Mouse (Mus musculus): Measurements from ENCODE around the gene Thumpd3. TPM values are rescaled to one million over a fixed set of nuclear protein-coding genes. Genes with fewer than 3 reads are reported as not detected.

Gene Thumpd3
- polyA plus RNA-seq, 1 experiment from 2014 or later: 51.4 TPM

- Histone ChIP-seq H3K4me1 (ENCODE audit: control insufficient read depth, insufficient read depth, low read length) (no peaks in the 10 kb centered on the region), H3K9ac (ENCODE audit: low read depth, low read length) (no peak overlapping the region), H3K27ac (ENCODE audit: low read length) (no peak overlapping the region), H3K9me3 (replicated peaks; ENCODE audit: control insufficient read depth, low read length, poor library complexity, severe bottlenecking) (no peaks in the 10 kb centered on the region), H3K36me3 (ENCODE audit: control insufficient read depth, insufficient read depth, low read length) (no peaks in the 10 kb centered on the region), H3K4me2 (ENCODE audit: low read length) (no peak overlapping the region), H3K4me3 (ENCODE audit: low read depth, low read length) (no peak overlapping the region), H3K27me3 (ENCODE audit: control insufficient read depth, insufficient read depth, low read depth, low read length) (no peaks in the 10 kb centered on the region)
- ATAC-seq: no peak
- WGBS: 78% methylated on average over 3 of the region's 3 CpGs
These were observed 13.9 kb upstream of the Thumpd3 start for GRCm38 (mm10) chr6:113032121-113032520.

- no peak overlapping the region for H3K4me2 ChIP-seq (ENCODE audit: low read length)
- H3K27me3 ChIP-seq (ENCODE audit: control insufficient read depth, insufficient read depth, low read depth, low read length): no peaks in the 10 kb centered on the region
- no peak overlapping the region for H3K27ac ChIP-seq (ENCODE audit: low read length)
- peaks cover 3% of the 10 kb centered on the region for H3K4me1 ChIP-seq (ENCODE audit: control insufficient read depth, insufficient read depth, low read length)
- no peak for ATAC-seq
- 91% methylated on average over 2 of the region's 2 CpGs for WGBS
- H3K4me3 ChIP-seq (ENCODE audit: low read depth, low read length): no peak overlapping the region
- H3K36me3 ChIP-seq (ENCODE audit: control insufficient read depth, insufficient read depth, low read length): no peaks in the 10 kb centered on the region
- no peak overlapping the region for H3K9ac ChIP-seq (ENCODE audit: low read depth, low read length)
- no peaks in the 10 kb centered on the region for H3K9me3 ChIP-seq (replicated peaks; ENCODE audit: control insufficient read depth, low read length, poor library complexity, severe bottlenecking)
These were observed 12.8 kb upstream of the Thumpd3 start for GRCm38 (mm10) chr6:113033185-113033584.

GRCm38 (mm10) chr6:113034466-113034865 is 11.6 kb upstream of the Thumpd3 start:
- WGBS: 83% methylated on average over 6 of the region's 6 CpGs
- Histone ChIP-seq H3K27ac (ENCODE audit: low read length) (no peak overlapping the region), H3K4me3 (ENCODE audit: low read depth, low read length) (no peak overlapping the region), H3K4me2 (ENCODE audit: low read length) (no peak overlapping the region), H3K36me3 (ENCODE audit: control insufficient read depth, insufficient read depth, low read length) (no peaks in the 10 kb centered on the region), H3K4me1 (ENCODE audit: control insufficient read depth, insufficient read depth, low read length) (peaks cover 9% of the 10 kb centered on the region), H3K9ac (ENCODE audit: low read depth, low read length) (no peak overlapping the region), H3K9me3 (replicated peaks; ENCODE audit: control insufficient read depth, low read length, poor library complexity, severe bottlenecking) (no peaks in the 10 kb centered on the region), H3K27me3 (ENCODE audit: control insufficient read depth, insufficient read depth, low read depth, low read length) (no peaks in the 10 kb centered on the region)
- no peak for ATAC-seq

GRCm38 (mm10) chr6:113036463-113037175 is 9.4 kb upstream of the Thumpd3 start:
- H3K27me3 ChIP-seq (ENCODE audit: control insufficient read depth, insufficient read depth, low read depth, low read length): no peaks in the 10 kb centered on the region
- H3K36me3 ChIP-seq (ENCODE audit: control insufficient read depth, insufficient read depth, low read length): no peaks in the 10 kb centered on the region
- 66% methylated on average over 4 of the region's 4 CpGs for WGBS
- no peak overlapping the region for H3K4me3 ChIP-seq (ENCODE audit: low read depth, low read length)
- no peak overlapping the region for H3K27ac ChIP-seq (ENCODE audit: low read length)
- no peak overlapping the region for H3K9ac ChIP-seq (ENCODE audit: low read depth, low read length)
- H3K4me1 ChIP-seq (ENCODE audit: control insufficient read depth, insufficient read depth, low read length): peaks cover 9% of the 10 kb centered on the region
- no peaks in the 10 kb centered on the region for H3K9me3 ChIP-seq (replicated peaks; ENCODE audit: control insufficient read depth, low read length, poor library complexity, severe bottlenecking)
- H3K4me2 ChIP-seq (ENCODE audit: low read length): no peak overlapping the region
- no peak for ATAC-seq

GRCm38 (mm10) chr6:113037946-113038734 is 7.9 kb upstream of the Thumpd3 start:
- Histone ChIP-seq H3K4me2 (ENCODE audit: low read length) (peak overlapping the region; percentile 47), H3K4me3 (ENCODE audit: low read depth, low read length) (no peak overlapping the region; the same call in 1 of the 2 replicates), H3K36me3 (ENCODE audit: control insufficient read depth, insufficient read depth, low read length) (no peaks in the 10 kb centered on the region), H3K9ac (ENCODE audit: low read depth, low read length) (peak overlapping the region; percentile 49; the same call in 1 of the 2 replicates), H3K27ac (ENCODE audit: low read length) (peak overlapping the region; percentile 47), H3K9me3 (replicated peaks; ENCODE audit: control insufficient read depth, low read length, poor library complexity, severe bottlenecking) (no peaks in the 10 kb centered on the region), H3K27me3 (ENCODE audit: control insufficient read depth, insufficient read depth, low read depth, low read length) (no peaks in the 10 kb centered on the region), H3K4me1 (ENCODE audit: control insufficient read depth, insufficient read depth, low read length) (peaks cover 9% of the 10 kb centered on the region)
- 10% methylated on average over 19 of the region's 19 CpGs for WGBS
- peak; percentile 66; the same call in 1 of the 2 replicates for ATAC-seq

GRCm38 (mm10) chr6:113038735-113039058 is 7.3 kb upstream of the Thumpd3 start:
- ATAC-seq: no peak
- H3K4me3 ChIP-seq (ENCODE audit: low read depth, low read length): no peak overlapping the region
- H3K4me1 ChIP-seq (ENCODE audit: control insufficient read depth, insufficient read depth, low read length): peaks cover 9% of the 10 kb centered on the region
- H3K4me2 ChIP-seq (ENCODE audit: low read length): peak overlapping the region; percentile 47
- no peaks in the 10 kb centered on the region for H3K9me3 ChIP-seq (replicated peaks; ENCODE audit: control insufficient read depth, low read length, poor library complexity, severe bottlenecking)
- WGBS: 43% methylated on average over 5 of the region's 5 CpGs
- H3K27ac ChIP-seq (ENCODE audit: low read length): peak overlapping the region; percentile 47
- no peaks in the 10 kb centered on the region for H3K27me3 ChIP-seq (ENCODE audit: control insufficient read depth, insufficient read depth, low read depth, low read length)
- H3K36me3 ChIP-seq (ENCODE audit: control insufficient read depth, insufficient read depth, low read length): no peaks in the 10 kb centered on the region
- peak overlapping the region; percentile 49; the same call in 1 of the 2 replicates for H3K9ac ChIP-seq (ENCODE audit: low read depth, low read length)

- H3K9ac ChIP-seq (ENCODE audit: low read depth, low read length): no peak overlapping the region
- H3K27ac ChIP-seq (ENCODE audit: low read length): no peak overlapping the region
- no peak overlapping the region for H3K4me3 ChIP-seq (ENCODE audit: low read depth, low read length)
- no peak overlapping the region for H3K4me2 ChIP-seq (ENCODE audit: low read length)
- H3K4me1 ChIP-seq (ENCODE audit: control insufficient read depth, insufficient read depth, low read length): peaks cover 13% of the 10 kb centered on the region
- H3K27me3 ChIP-seq (ENCODE audit: control insufficient read depth, insufficient read depth, low read depth, low read length): no peaks in the 10 kb centered on the region
- H3K36me3 ChIP-seq (ENCODE audit: control insufficient read depth, insufficient read depth, low read length): no peaks in the 10 kb centered on the region
- ATAC-seq: no peak
- no peaks in the 10 kb centered on the region for H3K9me3 ChIP-seq (replicated peaks; ENCODE audit: control insufficient read depth, low read length, poor library complexity, severe bottlenecking)
- 96% methylated on average over 2 of the region's 2 CpGs for WGBS
These were observed 5.7 kb upstream of the Thumpd3 start for GRCm38 (mm10) chr6:113040319-113040718.

GRCm38 (mm10) chr6:113041215-113041990 is 4.6 kb upstream of the Thumpd3 start:
- no peak overlapping the region for H3K9ac ChIP-seq (ENCODE audit: low read depth, low read length)
- 89% methylated on average over 11 of the region's 11 CpGs for WGBS
- ATAC-seq: no peak
- no peak overlapping the region for H3K27ac ChIP-seq (ENCODE audit: low read length)
- H3K27me3 ChIP-seq (ENCODE audit: control insufficient read depth, insufficient read depth, low read depth, low read length): no peaks in the 10 kb centered on the region
- H3K4me2 ChIP-seq (ENCODE audit: low read length): no peak overlapping the region
- no peak overlapping the region for H3K4me3 ChIP-seq (ENCODE audit: low read depth, low read length)
- no peaks in the 10 kb centered on the region for H3K9me3 ChIP-seq (replicated peaks; ENCODE audit: control insufficient read depth, low read length, poor library complexity, severe bottlenecking)
- H3K36me3 ChIP-seq (ENCODE audit: control insufficient read depth, insufficient read depth, low read length): no peaks in the 10 kb centered on the region
- peaks cover 15% of the 10 kb centered on the region for H3K4me1 ChIP-seq (ENCODE audit: control insufficient read depth, insufficient read depth, low read length)

All from midbrain, embryonic 16.5 days (tissue).